Mouse (Mus musculus) small intestine, adult 2 months (tissue): Measurements from ENCODE around the gene Serpinb5.

Experiments
- CTCF ChIP-seq: fragments of 200-500 bp; IDR thresholded peaks from 2 replicates; pipeline ENCODE4 v1.5.1; 2012; ENCODE audit warnings: low read depth, mild to moderate bottlenecking, control low read depth, inconsistent platforms, low read length, moderate library complexity, mixed read lengths; ENCODE audit not compliant: insufficient replicate concordance, insufficient read length; ENCODE audit errors: extremely low read depth
- POLR2A ChIP-seq: fragments of 200-500 bp; IDR thresholded peaks from 2 replicates; pipeline ENCODE4 v1.6.1; 2012; ENCODE audit warnings: low read depth, mild to moderate bottlenecking, control low read depth, inconsistent platforms, low read length, moderate library complexity

DNA sequence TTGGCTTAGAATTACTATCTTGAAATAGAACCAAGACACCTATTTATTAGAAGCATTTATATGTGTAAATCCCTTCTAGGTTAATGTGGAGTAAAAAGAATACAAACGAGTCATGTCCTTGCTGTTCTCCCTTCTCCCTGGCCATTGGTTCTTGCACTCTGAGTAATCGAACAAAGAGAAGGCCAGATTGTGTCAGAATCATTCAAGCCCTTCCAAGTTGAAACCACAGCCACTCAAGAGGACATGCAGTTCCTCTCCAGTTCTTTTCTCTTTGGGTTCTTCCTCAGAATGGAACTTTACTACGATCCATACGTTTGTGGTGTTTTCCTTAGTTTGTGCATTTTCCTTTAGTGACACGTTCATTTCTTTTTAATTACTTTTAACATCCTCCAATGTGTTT, 22.4 kb downstream of the Serpinb5 start:
- TF ChIP-seq POLR2A (no peak), CTCF (no peak)
